Mouse (Mus musculus) lung, adult 2 months (tissue): ENCODE results near the gene Hmcn1.

Experiments used
- CTCF ChIP-seq: fragments of 200-500 bp; IDR thresholded peaks from 2 replicates; pipeline ENCODE4 v1.5.1; 2011; ENCODE audit warnings: mild to moderate bottlenecking, low read length, control low read depth; ENCODE audit not compliant: insufficient read depth
- POLR2A ChIP-seq: fragments of 200-500 bp; IDR thresholded peaks from 2 replicates; pipeline ENCODE4 v1.6.1; 2011; ENCODE audit warnings: low read depth, mild to moderate bottlenecking, control low read depth, low read length, borderline replicate concordance; ENCODE audit errors: extremely low read depth

GRCm38 (mm10) chr1:150920860-150921259, 72.4 kb downstream of the Hmcn1 start:
- TF ChIP-seq POLR2A (no peak), CTCF (no peak)
